Mouse (Mus musculus) layer of hippocampus, adult 9-10 months (tissue): ENCODE data around the gene Erich6.

Experiments used
- DNase-seq: peaks from one replicate; pipeline ENCODE4 v3.0.0; 2022; ENCODE audit warnings: low spot score

Gene Erich6

GRCm38 (mm10) chr3:58636406-58637295 lies at the start of gene Erich6:
Gene Erich6, minus strand, starts transcription at chr3:58637207.
- DNase-seq = no peak

DNA sequence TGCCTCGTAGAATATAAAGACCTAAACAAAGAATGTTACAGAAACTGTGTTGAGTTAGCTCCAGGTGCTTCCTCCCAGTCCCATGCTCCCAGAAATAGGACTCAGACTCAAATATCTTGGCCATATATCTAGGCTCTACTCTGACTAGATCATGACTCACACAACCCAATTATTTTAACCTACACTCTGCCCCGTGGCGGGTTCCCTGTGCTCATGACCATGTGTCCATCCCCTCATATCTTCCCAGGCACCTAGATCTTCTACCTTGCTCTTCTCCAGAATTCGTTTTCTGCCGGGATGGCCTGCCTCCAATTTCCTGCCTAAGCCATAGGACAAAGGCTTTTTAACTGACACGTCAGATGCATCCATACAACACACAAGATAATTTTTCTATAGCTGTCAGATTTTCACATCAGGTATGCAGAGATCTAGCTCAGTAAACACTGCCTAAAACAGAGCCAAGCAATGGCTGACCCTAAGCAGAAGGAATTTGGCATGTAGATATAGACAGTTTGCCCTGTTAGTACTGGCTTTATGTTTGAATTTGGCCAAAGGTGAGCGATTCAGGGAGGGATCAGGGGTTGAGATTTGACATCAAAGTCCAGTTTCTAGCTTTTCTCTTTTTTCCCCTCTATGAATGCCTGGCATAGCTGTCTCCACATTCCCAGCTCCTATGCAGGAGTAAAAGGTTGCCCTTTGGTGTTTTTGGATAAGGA lies 49.4 kb upstream of the Erich6 start:
- DNase-seq = no peak

DNA sequence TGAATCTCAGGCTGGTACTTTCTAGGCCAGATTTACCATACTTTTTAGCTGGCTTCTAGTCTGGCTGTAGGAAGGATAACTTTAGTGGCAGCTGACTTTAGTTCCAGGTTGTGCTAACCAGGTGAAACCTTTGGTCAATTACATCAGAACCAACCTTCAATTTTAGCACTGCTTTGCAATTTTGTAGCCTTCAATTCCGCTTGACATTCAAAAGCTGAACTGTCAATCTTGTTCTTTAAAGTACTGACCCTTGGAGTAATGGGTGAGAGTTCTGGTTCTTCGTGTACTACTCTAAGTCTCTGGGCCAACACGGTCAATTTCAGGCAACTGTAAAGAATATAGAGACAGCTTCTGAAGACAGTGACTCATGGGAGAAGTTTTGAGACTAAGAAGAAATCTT lies 48.4 kb upstream of the Erich6 start:
- DNase-seq = no peak

DNA sequence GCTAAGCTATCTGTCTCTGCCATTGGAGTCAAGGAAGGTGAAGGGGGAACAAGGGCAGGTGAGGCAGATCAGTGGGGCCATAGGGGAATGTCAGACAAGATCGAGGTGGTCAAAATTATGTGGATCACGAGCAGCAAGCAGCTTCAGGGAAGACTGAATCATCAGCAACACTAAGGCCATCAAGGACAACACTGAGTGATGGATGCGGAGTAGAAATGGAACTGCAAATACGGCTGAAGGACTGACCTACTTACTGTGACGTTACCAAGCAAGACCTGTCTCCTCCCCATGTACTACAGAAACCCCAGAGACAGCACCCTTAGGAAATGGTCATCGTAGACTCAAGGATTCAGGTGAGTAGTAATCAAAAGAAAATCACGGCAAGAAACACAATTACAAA lies 46.3 kb upstream of the Erich6 start:
- DNase-seq = no peak

DNA sequence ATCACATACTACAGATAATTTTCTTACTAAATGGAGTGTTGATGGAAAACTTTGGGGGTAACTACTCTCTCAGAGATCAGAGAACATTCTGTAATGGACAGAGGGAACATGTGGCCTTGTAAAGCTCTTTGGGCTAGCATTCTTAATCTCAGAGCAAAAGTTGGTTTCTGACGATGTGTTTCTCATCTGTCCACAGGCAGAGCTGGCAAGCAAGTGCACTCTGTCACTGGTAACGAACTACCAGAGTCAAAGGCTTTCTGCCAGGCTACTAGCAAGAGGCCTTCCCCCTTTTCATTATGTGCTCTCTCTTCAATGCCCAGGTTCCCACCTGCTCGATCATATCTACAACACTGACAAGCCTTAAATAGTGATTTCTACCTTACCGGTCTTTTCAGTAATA lies 45.3 kb upstream of the Erich6 start:
- DNase-seq = no peak

- no peak for DNase-seq
Measured at GRCm38 (mm10) chr3:58681831-58682230, 44.8 kb upstream of the Erich6 start.

- no peak for DNase-seq
Measured at GRCm38 (mm10) chr3:58680943-58681637, 44.1 kb upstream of the Erich6 start.

DNA sequence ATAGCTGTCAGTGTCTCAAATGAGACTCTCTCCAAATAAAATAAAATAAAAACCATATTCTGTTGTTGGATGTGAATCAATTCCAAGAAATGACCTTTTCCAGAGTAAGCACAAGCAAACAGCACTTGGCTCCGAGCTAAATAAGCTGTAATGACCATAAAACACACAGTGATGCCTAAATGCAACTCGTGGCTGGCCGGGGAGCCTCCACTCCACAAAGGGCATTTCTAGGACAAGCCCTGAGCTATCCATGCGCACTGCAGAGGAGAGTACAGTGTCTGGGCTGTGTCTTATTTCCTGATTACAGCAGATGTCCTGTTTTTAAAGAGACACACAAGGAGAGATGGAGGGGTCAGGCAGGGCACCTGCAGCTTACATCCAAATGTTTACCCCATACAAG lies 43.0 kb upstream of the Erich6 start:
- no peak for DNase-seq

DNA sequence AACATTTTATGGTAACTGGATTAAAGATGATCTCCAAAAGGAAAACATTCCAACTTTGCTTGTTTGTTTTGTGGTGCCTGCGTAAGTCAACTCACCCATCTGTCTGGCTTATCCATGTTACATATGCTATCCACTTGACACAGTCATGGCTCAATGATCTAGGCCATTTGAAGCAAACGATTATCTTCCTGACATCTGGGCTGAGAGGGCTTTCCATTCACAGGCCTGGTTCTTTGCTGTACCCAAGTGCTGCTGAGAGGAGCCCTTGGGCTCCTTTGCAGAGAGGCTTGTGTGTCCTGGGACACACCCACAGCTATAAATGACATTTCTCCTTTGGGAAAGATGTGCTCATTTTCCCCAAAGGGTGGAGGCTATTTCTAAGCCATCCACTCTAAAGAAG lies 41.9 kb upstream of the Erich6 start:
- no peak for DNase-seq

DNA sequence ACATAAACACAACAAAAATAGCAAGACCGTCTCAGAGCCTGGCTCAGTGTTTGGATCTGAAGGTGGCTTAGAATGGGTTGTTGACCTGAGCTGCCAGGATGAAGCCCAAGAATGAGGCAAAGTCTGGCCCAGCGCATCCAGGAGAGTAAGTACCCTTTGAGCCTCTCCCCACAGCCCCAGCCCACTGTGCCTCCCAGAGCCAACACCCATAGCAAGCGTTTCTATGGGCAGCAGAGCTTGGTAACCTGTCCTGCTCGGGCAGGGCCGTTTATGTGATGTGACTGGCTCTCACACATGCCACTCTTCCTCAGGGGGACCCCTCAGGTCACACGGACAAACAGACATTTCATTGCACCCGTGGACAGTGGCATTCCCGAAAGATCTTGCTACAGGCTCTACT lies 41.4 kb upstream of the Erich6 start:
- DNase-seq = no peak

- no peak for DNase-seq
Measured at GRCm38 (mm10) chr3:58677615-58678014, 40.6 kb upstream of the Erich6 start.

DNA sequence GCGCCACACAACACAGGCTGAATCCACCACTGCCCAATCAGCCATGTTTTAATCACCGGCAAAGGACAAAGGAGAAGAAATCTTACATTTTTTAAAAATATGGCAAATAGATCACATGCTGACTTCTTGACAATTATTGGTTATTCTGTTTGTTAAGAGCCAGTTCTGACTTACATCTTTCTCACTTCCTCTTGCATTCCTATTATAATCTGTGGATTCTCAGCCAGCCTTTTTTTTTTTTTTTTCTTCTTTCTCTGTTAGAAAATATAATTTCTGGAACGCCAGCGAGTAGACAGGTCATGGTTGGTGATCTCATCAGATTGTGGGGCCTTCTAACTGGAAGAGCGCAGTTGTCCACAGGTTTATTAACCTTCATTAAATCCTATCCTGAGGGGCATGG lies 36.3 kb upstream of the Erich6 start:
- no peak for DNase-seq

DNA sequence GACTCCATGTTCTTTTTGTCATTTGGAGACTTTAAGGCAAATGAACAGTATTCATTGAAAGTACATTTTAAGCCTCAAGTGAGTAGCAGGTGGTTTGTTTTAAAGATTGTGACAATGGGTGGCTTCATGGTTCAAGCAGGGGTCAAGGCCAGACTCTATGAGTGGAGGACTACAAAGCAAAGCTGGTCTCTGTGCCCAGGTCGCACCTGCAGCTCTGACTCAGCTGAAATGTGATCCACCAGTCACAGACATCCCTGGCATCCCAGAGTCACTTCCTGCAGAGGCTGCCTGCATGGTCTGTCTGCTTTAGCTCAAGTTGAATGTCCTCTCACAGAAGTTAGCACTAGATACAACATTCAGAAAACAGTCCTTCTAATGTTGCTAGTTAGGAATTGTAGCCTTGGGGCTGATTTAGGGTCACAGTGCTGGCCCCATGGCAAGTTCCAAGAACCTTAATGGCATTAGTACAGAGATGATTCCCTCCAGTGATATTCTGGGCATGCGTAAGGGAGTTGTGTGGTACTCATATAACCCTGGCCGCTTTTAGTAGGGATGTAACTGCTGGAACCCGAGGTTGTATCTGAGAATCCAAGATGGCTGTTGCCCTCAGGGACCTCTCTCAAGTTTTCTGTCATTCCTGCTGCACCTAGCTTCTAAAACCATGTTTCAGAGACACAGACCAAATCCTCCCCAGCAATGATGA lies 35.6 kb upstream of the Erich6 start:
- no peak for DNase-seq

DNA sequence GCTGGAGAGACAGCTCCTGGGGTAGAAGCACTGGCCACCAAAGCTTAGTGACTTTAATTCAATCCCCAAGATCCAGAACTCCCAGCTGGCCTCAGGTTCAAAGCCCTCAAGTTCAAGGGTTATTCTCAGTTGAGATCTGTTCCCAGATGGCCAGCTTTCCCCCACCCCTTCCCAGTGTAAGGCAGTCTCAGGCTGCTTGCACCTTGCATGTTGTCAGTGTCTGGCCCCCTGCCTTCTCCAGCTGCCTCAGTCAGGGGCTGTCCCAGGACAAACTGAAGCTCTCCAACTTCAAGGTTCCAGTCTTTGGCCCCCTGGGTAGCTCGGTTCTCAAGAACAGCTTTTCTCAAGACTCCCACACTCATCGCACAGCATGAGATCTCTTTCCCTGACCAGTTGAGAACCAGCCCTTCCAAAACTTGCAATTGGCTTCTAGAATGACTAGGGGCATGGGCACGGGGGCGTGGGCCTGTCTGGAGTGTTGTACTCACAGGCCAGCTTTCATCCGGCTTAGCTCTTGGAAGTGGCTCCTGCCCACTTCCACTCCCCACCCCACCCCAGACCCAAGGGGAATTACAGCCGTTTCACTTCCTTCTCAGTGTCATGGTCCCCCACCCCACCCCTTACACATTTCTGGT lies 34.7 kb upstream of the Erich6 start:
- DNase-seq = no peak

- DNase-seq = no peak
Measured at GRCm38 (mm10) chr3:58663970-58664369, 27.0 kb upstream of the Erich6 start.

DNA sequence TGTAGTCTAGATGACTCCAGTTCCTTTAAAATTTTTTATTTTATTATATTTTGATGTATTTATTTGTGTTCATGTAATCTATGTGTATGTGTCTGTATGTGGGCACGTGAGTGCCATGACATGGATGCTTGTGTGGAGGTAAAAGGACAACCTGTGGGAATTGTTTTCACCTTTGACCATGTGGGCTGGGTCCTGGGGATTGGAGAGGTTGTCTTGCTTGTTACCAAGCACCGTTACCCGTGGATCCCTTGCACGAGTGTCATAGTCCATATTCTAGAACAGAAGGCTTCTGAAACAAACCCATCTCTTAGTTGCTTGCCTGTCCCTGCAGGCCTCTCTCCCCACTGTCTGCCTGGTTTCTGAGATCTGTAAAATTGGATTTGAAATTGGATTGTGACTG lies 23.6 kb upstream of the Erich6 start:
- DNase-seq = no peak

DNA sequence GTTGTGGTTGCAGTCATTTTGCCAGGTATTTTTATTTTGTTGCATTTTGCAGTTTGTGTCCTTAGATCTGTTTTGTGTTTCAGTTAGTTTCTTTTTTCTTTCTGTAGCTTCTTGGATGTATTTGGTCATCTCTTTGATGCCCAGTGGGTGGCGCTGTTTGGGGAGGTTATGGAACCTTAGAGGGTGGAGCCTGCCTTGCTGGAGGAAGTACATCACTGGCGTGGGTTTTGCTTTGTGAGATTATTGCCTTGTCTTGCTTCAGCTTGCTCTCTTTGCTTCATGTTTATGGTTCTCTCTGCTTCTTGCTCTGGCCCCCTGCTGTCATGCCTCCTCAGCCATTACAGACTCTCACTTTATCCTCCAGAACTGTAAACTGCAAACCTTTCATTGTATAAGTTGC lies 20.3 kb upstream of the Erich6 start:
- DNase-seq = no peak

- DNase-seq = peak; percentile 54
Measured at GRCm38 (mm10) chr3:58655362-58656130, 18.5 kb upstream of the Erich6 start.

DNA sequence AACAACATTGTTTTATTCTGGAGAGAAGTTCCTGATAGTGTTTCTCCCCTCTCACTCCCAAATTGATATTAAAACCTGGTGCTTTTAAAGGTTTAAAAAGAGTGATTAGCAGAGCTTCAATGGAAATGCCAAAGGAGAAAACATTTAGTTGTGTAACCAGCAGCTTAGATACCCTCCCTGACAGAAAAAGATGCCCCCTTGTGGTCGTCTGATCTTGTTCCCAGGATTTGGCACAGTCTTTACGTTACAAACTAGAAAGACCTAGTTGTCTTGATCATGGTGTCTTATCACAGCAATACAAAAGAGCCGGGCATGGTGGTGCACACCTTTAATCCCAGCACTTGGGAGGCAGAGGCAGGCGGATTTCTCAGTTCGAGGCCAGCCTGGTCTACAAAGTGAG lies 16.9 kb upstream of the Erich6 start:
- DNase-seq = no peak

GRCm38 (mm10) chr3:58650328-58650727 lies 13.3 kb upstream of the Erich6 start:
- no peak for DNase-seq

DNA sequence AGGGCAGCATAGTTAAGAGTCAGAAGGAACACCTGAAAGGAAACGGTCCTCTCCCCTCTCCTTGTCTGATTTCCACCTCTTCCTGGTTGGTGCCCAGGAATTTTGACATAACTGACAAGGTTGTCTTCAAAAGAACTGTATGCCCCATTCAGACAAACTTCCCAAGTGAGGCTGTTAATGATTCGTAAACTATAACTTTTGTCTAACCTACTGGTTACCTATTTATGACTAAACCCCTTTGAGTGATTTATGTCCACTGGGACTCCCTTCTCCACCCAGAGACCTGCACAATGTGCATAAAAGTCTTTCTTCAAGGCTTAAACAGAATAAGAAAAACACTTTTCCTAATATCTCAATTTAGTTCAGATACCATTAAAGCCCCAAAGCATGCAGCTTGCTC lies 10.2 kb upstream of the Erich6 start:
- no peak for DNase-seq
